Mouse (Mus musculus) brown adipose tissue, adult 24 weeks (tissue): ENCODE results near the gene Tgfb1i1. TPM values are rescaled to one million over a fixed set of nuclear protein-coding genes. Genes with fewer than 3 reads are reported as not detected.

Experiments
- H3K27ac ChIP-seq: fragments of 200-500 bp; replicated peaks from 2 replicates; pipeline ENCODE4 v1.5.1; 2012; ENCODE audit warnings: low read depth, mild to moderate bottlenecking, low read length
- H3K4me1 ChIP-seq: fragments of 200-500 bp; 2 replicates; pipeline ENCODE4 v1.6.1; 2012; ENCODE audit warnings: low read length, mixed read lengths; ENCODE audit not compliant: control insufficient read depth, insufficient read depth, insufficient read length
- H3K4me3 ChIP-seq: fragments of 200-500 bp; 2 replicates; pipeline ENCODE4 v1.5.1; 2012; ENCODE audit warnings: low read depth, mild to moderate bottlenecking, low read length, moderate library complexity; ENCODE audit not compliant: insufficient read depth
- polyA plus RNA-seq: library from polyadenylated mRNA; stranded (reverse); fragments of >200 nt; gene quantifications from 2 replicates; pipeline ENCODE4 v1.2.4, GENCODE M21; 2012; ENCODE audit not compliant: missing spikeins, insufficient read depth, insufficient read length

The Tgfb1i1 gene
- polyA plus RNA-seq, 1 experiment, result 5.5 TPM

- Histone ChIP-seq H3K4me1 (no peaks in the 10 kb centered on the region), H3K27ac (no peak overlapping the region), H3K4me3 (no peak overlapping the region)
Observed at GRCm38 (mm10) chr7:128255757-128256156, 9.1 kb downstream of the Tgfb1i1 start.

GRCm38 (mm10) chr7:128256783-128257334 lies 10.2 kb downstream of the Tgfb1i1 start:
- Histone ChIP-seq H3K4me3 (no peak overlapping the region), H3K4me1 (no peaks in the 10 kb centered on the region), H3K27ac (no peak overlapping the region)

- Histone ChIP-seq H3K27ac (no peak within 1 kb of the TSS), H3K4me1 (no peaks in the 10 kb centered on the region), H3K4me3 (no peak within 1 kb of the TSS)
Observed at GRCm38 (mm10) chr7:128265411-128265810, 18.8 kb downstream of the Tgfb1i1 start, which contains the start of gene Slc5a2. TSS of gene Slc5a2 (plus strand) at chr7:128265657.

GRCm38 (mm10) chr7:128266056-128266455 lies 19.4 kb downstream of the Tgfb1i1 start:
- H3K4me1 ChIP-seq, result no peaks in the 10 kb centered on the region
- H3K4me3 ChIP-seq, result no peak overlapping the region
- no peak overlapping the region for H3K27ac ChIP-seq

- no peak overlapping the region for H3K4me3 ChIP-seq
- H3K4me1 ChIP-seq, result no peaks in the 10 kb centered on the region
- H3K27ac ChIP-seq, result no peak overlapping the region
Observed at GRCm38 (mm10) chr7:128267391-128267790, 20.8 kb downstream of the Tgfb1i1 start.

GRCm38 (mm10) chr7:128267813-128268212 lies 21.2 kb downstream of the Tgfb1i1 start:
- H3K27ac ChIP-seq, result no peak overlapping the region
- H3K4me3 ChIP-seq, result no peak overlapping the region

GRCm38 (mm10) chr7:128270431-128270850 lies 23.8 kb downstream of the Tgfb1i1 start:
- Histone ChIP-seq H3K4me1 (no peaks in the 10 kb centered on the region), H3K4me3 (no peak overlapping the region), H3K27ac (no peak overlapping the region)

More at GRCm38 (mm10) chr7:128267813-128268212, 21.2 kb downstream of the Tgfb1i1 start:
- H3K4me1 ChIP-seq, result no peaks in the 10 kb centered on the region

GRCm38 (mm10) chr7:128271496-128271895 lies 24.9 kb downstream of the Tgfb1i1 start:
- no peaks in the 10 kb centered on the region for H3K4me1 ChIP-seq
- no peak overlapping the region for H3K4me3 ChIP-seq
- no peak overlapping the region for H3K27ac ChIP-seq

GRCm38 (mm10) chr7:128276051-128276450 lies 29.4 kb downstream of the Tgfb1i1 start:
- no peak overlapping the region for H3K27ac ChIP-seq
- no peak overlapping the region for H3K4me3 ChIP-seq
- no peaks in the 10 kb centered on the region for H3K4me1 ChIP-seq

- Histone ChIP-seq H3K4me1 (no peaks in the 10 kb centered on the region), H3K27ac (no peak overlapping the region), H3K4me3 (no peak overlapping the region)
Observed at GRCm38 (mm10) chr7:128279750-128280149, 33.1 kb downstream of the Tgfb1i1 start.

- Histone ChIP-seq H3K27ac (no peak overlapping the region), H3K4me3 (no peak overlapping the region), H3K4me1 (no peaks in the 10 kb centered on the region)
Observed at GRCm38 (mm10) chr7:128281765-128282164, 35.2 kb downstream of the Tgfb1i1 start.

GRCm38 (mm10) chr7:128282532-128283244 lies 36.1 kb downstream of the Tgfb1i1 start:
- Histone ChIP-seq H3K4me1 (no peaks in the 10 kb centered on the region), H3K4me3 (no peak overlapping the region), H3K27ac (no peak overlapping the region)

- Histone ChIP-seq H3K27ac (no peak overlapping the region), H3K4me1 (no peaks in the 10 kb centered on the region), H3K4me3 (no peak overlapping the region)
Observed at GRCm38 (mm10) chr7:128284047-128284446, 37.4 kb downstream of the Tgfb1i1 start.

- no peaks in the 10 kb centered on the region for H3K4me1 ChIP-seq
- H3K4me3 ChIP-seq, result no peak overlapping the region
- no peak overlapping the region for H3K27ac ChIP-seq
Observed at GRCm38 (mm10) chr7:128285060-128285459, 38.4 kb downstream of the Tgfb1i1 start.

- Histone ChIP-seq H3K27ac (no peak overlapping the region), H3K4me1 (no peaks in the 10 kb centered on the region)
Observed at GRCm38 (mm10) chr7:128288923-128289544, 42.4 kb downstream of the Tgfb1i1 start.

GRCm38 (mm10) chr7:128294785-128295184 lies 48.2 kb downstream of the Tgfb1i1 start:
- H3K27ac ChIP-seq, result no peak overlapping the region
- peaks cover 5% of the 10 kb centered on the region for H3K4me1 ChIP-seq
- H3K4me3 ChIP-seq, result no peak overlapping the region

More at GRCm38 (mm10) chr7:128288923-128289544, 42.4 kb downstream of the Tgfb1i1 start:
- H3K4me3 ChIP-seq, result no peak overlapping the region
